Mouse (Mus musculus): ENCODE results near the gene Usp7. TPM values are rescaled to one million over a fixed set of nuclear protein-coding genes. Genes with fewer than 3 reads are reported as not detected.

Gene Usp7
- polyA plus RNA-seq, 1 experiment from 2014 or later, result 22.6 TPM

GRCm38 (mm10) chr16:8674165-8674564, 117.9 kb downstream of the Usp7 start:
- Histone ChIP-seq H3K4me3 (replicated peaks) (no peak overlapping the region), H3K27ac (no peak overlapping the region), H3K27me3 (replicated peaks) (no peaks in the 10 kb centered on the region), H3K9me3 (no peaks in the 10 kb centered on the region), H3K36me3 (no peaks in the 10 kb centered on the region), H3K4me1 (replicated peaks) (peaks cover 26% of the 10 kb centered on the region), H3K4me2 (replicated peaks) (no peak overlapping the region), H3K9ac (no peak overlapping the region)
- 6% methylated on average over 8 of the region's 8 CpGs for WGBS
- ATAC-seq, result no peak

DNA sequence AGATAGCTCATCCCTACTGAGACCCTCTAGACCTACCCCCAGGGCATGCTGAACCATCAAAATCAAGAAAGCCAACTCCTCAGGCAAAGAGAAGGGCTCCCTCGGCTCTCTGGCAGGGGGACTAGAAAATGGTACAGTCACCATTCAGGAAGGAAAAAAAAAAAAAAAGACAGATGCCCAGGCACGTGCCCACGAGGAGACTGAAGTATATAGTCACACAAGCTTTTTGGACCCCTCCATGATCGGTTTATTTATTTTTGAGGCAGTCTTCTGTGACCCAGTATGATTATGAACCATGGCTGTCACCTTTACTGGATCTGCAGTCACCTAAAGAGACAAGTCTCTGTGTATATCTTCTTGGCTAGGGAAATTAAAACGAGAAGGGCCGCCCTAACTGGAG, 118.8 kb downstream of the Usp7 start:
- Histone ChIP-seq H3K4me2 (replicated peaks) (no peak overlapping the region), H3K9ac (no peak overlapping the region), H3K27ac (no peak overlapping the region), H3K4me3 (replicated peaks) (no peak overlapping the region), H3K4me1 (replicated peaks) (peaks cover 34% of the 10 kb centered on the region), H3K36me3 (no peaks in the 10 kb centered on the region; the same call in 1 of the 2 replicates), H3K9me3 (no peaks in the 10 kb centered on the region), H3K27me3 (replicated peaks) (no peaks in the 10 kb centered on the region)
- no peak for ATAC-seq
- WGBS, result 69% methylated on average over 6 of the region's 6 CpGs

DNA sequence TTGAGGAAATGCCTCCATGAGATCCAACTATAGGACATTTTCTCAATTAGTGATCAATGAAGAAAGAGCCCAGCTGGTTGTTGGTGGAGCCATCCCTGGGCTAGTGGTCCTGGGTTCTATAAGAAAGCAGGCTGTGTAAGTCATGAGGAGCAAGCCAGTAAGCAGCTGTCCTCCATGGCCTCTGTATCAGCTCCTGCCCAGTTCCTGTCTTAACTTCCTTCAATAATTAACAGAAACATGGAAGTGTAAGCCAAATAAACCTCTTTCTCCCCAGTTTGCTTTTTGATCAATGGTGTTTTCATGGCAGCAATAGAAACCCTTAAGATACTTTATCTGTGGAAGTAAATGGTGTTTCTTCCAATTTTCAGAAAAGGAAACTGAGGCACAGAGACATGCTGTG, 119.3 kb downstream of the Usp7 start:
- Histone ChIP-seq H3K36me3 (no peaks in the 10 kb centered on the region; the same call in 1 of the 2 replicates), H3K27me3 (replicated peaks) (no peaks in the 10 kb centered on the region), H3K4me1 (replicated peaks) (peaks cover 39% of the 10 kb centered on the region), H3K4me2 (replicated peaks) (peak overlapping the region; percentile 80), H3K27ac (no peak overlapping the region), H3K4me3 (replicated peaks) (no peak overlapping the region), H3K9me3 (no peaks in the 10 kb centered on the region), H3K9ac (no peak overlapping the region)
- ATAC-seq, result no peak

DNA sequence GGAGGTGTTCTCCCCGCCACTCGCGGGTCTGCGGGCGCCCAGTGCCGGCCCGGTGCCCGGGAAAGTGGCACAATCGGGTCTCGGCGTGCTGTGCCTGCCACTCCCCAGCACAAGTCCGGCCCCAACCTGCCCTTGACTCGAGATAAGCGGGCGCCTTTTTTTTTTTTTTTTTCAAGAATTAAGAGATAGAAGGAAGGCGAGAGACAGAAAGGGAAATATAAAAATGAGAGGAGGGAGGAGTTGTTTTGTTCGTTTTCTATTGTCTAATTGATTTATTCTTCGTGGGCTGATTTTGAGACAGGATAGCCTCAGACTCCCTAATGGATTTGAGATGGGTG, 119.8 kb downstream of the Usp7 start:
- peak overlapping the region; percentile 80 for H3K4me2 ChIP-seq (replicated peaks)
- WGBS, result 0% methylated on average over 18 of the region's 18 CpGs
- H3K9ac ChIP-seq, result peak overlapping the region; percentile 38
- H3K27ac ChIP-seq, result peak overlapping the region; percentile 90
- H3K9me3 ChIP-seq, result no peaks in the 10 kb centered on the region
- H3K4me3 ChIP-seq (replicated peaks), result peak overlapping the region; percentile 71
- no peaks in the 10 kb centered on the region for H3K27me3 ChIP-seq (replicated peaks)
- H3K4me1 ChIP-seq (replicated peaks), result peaks cover 44% of the 10 kb centered on the region
- ATAC-seq, result no peak
- no peaks in the 10 kb centered on the region; the same call in 1 of the 2 replicates for H3K36me3 ChIP-seq

- WGBS, result under 1% methylated on average over 67 of the region's 67 CpGs
- H3K4me1 ChIP-seq (replicated peaks), result peaks cover 50% of the 10 kb centered on the region
- H3K9ac ChIP-seq, result peak within 1 kb of the TSS; percentile 66
- H3K36me3 ChIP-seq, result no peaks in the 10 kb centered on the region; the same call in 1 of the 2 replicates
- H3K4me2 ChIP-seq (replicated peaks), result peak within 1 kb of the TSS; percentile 80
- peak within 1 kb of the TSS; percentile 90 for H3K27ac ChIP-seq
- H3K4me3 ChIP-seq (replicated peaks), result peak within 1 kb of the TSS; percentile 71
- H3K9me3 ChIP-seq, result no peaks in the 10 kb centered on the region
- peak; percentile 94 for ATAC-seq
- H3K27me3 ChIP-seq (replicated peaks), result no peaks in the 10 kb centered on the region
These were observed 120.4 kb downstream of the Usp7 start, which contains the start of gene Carhsp1 for GRCm38 (mm10) chr16:8671551-8672349. Gene Carhsp1, minus strand, starts transcription at chr16:8672155.

- H3K9ac ChIP-seq, result peak overlapping the region; percentile 66
- H3K4me1 ChIP-seq (replicated peaks), result peaks cover 57% of the 10 kb centered on the region
- peak overlapping the region; percentile 71 for H3K4me3 ChIP-seq (replicated peaks)
- no peaks in the 10 kb centered on the region; the same call in 1 of the 2 replicates for H3K36me3 ChIP-seq
- H3K4me2 ChIP-seq (replicated peaks), result peak overlapping the region; percentile 80
- no peaks in the 10 kb centered on the region for H3K9me3 ChIP-seq
- WGBS, result 13% methylated on average over 14 of the region's 15 CpGs
- ATAC-seq, result no peak
- H3K27me3 ChIP-seq (replicated peaks), result no peaks in the 10 kb centered on the region
- H3K27ac ChIP-seq, result no peak overlapping the region
These were observed 121.8 kb downstream of the Usp7 start for GRCm38 (mm10) chr16:8670041-8671035.

DNA sequence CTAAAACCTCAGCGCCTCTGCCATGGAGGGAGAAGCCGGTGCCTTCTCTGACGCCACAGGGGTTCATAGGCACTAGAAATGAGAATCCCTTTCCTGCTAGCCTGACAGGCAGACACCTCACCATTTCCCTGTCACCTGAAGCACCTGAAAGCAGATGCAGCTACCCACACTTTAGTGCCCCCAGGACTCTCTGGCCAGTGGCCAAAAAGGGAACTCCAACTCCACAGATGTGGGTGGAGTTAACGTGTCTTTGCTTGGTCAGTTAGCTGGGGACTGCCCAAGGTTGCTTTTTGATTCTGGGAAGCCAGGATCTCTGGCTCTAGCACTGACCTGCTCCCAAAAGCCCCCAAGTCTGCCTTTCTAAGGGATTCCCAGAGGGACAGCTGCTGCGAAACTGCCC, 122.7 kb downstream of the Usp7 start:
- ATAC-seq, result no peak
- Histone ChIP-seq H3K27me3 (replicated peaks) (no peaks in the 10 kb centered on the region), H3K9ac (peak overlapping the region; percentile 18; the same call in 1 of the 2 replicates), H3K4me1 (replicated peaks) (peaks cover 57% of the 10 kb centered on the region), H3K27ac (no peak overlapping the region), H3K4me3 (replicated peaks) (0 out of 2 replicates have a peak overlapping the region, but pooled peaks have one; percentile 71), H3K9me3 (no peaks in the 10 kb centered on the region), H3K4me2 (replicated peaks) (peak overlapping the region; percentile 80), H3K36me3 (no peaks in the 10 kb centered on the region; the same call in 1 of the 2 replicates)
- 58% methylated on average over 5 of the region's 5 CpGs for WGBS

- H3K9me3 ChIP-seq, result no peaks in the 10 kb centered on the region
- 89% methylated on average over 2 of the region's 2 CpGs for WGBS
- no peak overlapping the region for H3K9ac ChIP-seq
- H3K36me3 ChIP-seq, result peaks cover 2% of the 10 kb centered on the region
- H3K27me3 ChIP-seq (replicated peaks), result no peaks in the 10 kb centered on the region
- H3K4me2 ChIP-seq (replicated peaks), result no peak overlapping the region
- ATAC-seq, result no peak
- no peak overlapping the region for H3K27ac ChIP-seq
- peaks cover 58% of the 10 kb centered on the region for H3K4me1 ChIP-seq (replicated peaks)
- H3K4me3 ChIP-seq (replicated peaks), result no peak overlapping the region
These were observed 123.7 kb downstream of the Usp7 start for GRCm38 (mm10) chr16:8668386-8668785.

GRCm38 (mm10) chr16:8667814-8668213, 124.3 kb downstream of the Usp7 start:
- Histone ChIP-seq H3K36me3 (peaks cover 5% of the 10 kb centered on the region), H3K9ac (no peak overlapping the region), H3K27me3 (replicated peaks) (no peaks in the 10 kb centered on the region), H3K4me3 (replicated peaks) (no peak overlapping the region), H3K4me2 (replicated peaks) (no peak overlapping the region), H3K4me1 (replicated peaks) (peaks cover 58% of the 10 kb centered on the region), H3K27ac (no peak overlapping the region), H3K9me3 (no peaks in the 10 kb centered on the region)
- ATAC-seq, result no peak
- WGBS, result 63% methylated on average over 4 of the region's 4 CpGs

DNA sequence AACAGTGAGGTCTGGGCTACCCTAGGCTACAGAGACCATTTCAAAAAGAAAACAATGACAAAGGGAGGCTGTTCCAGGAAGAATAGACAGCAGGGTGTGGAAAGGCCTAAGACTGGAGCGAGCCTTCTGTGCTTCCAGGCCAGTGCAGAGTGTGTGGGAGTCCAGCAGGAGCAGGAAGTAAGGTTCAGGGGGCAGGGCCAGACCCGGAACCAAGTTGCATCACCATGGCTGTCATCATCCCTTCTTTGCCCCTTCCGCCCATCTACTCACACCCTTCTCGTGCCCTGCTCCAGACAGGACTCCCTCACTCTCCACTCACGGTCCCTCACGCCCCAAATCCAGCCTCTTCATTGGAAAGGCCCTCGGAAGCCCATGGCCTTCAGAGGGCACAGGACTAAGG, 124.8 kb downstream of the Usp7 start:
- 77% methylated on average over 7 of the region's 7 CpGs for WGBS

GRCm38 (mm10) chr16:8666452-8666851, 125.7 kb downstream of the Usp7 start:
- ATAC-seq, result no peak

More for the DNA sequence above, 124.8 kb downstream of the Usp7 start:
- ATAC-seq, result no peak
- Histone ChIP-seq H3K4me3 (replicated peaks) (no peak overlapping the region), H3K9ac (no peak overlapping the region), H3K9me3 (no peaks in the 10 kb centered on the region), H3K4me2 (replicated peaks) (no peak overlapping the region), H3K36me3 (peaks cover 9% of the 10 kb centered on the region), H3K27me3 (replicated peaks) (no peaks in the 10 kb centered on the region), H3K27ac (no peak overlapping the region), H3K4me1 (replicated peaks) (peaks cover 55% of the 10 kb centered on the region)

GRCm38 (mm10) chr16:8665367-8665766, 126.7 kb downstream of the Usp7 start:
- no peak for ATAC-seq
- no peak overlapping the region for H3K9ac ChIP-seq
- H3K9me3 ChIP-seq, result no peaks in the 10 kb centered on the region
- 79% methylated on average over 5 of the region's 5 CpGs for WGBS
- H3K27me3 ChIP-seq (replicated peaks), result no peaks in the 10 kb centered on the region
- no peak overlapping the region for H3K4me2 ChIP-seq (replicated peaks)
- peaks cover 47% of the 10 kb centered on the region for H3K4me1 ChIP-seq (replicated peaks)
- H3K36me3 ChIP-seq, result peaks cover 17% of the 10 kb centered on the region
- no peak overlapping the region for H3K4me3 ChIP-seq (replicated peaks)
- H3K27ac ChIP-seq, result no peak overlapping the region

More at GRCm38 (mm10) chr16:8666452-8666851, 125.7 kb downstream of the Usp7 start:
- peaks cover 13% of the 10 kb centered on the region for H3K36me3 ChIP-seq
- peaks cover 55% of the 10 kb centered on the region for H3K4me1 ChIP-seq (replicated peaks)
- no peak overlapping the region for H3K4me2 ChIP-seq (replicated peaks)
- WGBS, result 36% methylated on average over 2 of the region's 2 CpGs
- no peaks in the 10 kb centered on the region for H3K9me3 ChIP-seq
- H3K27me3 ChIP-seq (replicated peaks), result no peaks in the 10 kb centered on the region
- H3K9ac ChIP-seq, result no peak overlapping the region
- no peak overlapping the region for H3K27ac ChIP-seq
- H3K4me3 ChIP-seq (replicated peaks), result no peak overlapping the region

All from intestine, embryonic 15.5 days (tissue).